ENCODE assay signal across 8 mouse cellular contexts in genomic region chr3:103789096-103789495, GRCm38 (mm10). TPM values are rescaled to one million over a fixed set of nuclear protein-coding genes. Genes with fewer than 3 reads are reported as not detected.
DNase-seq lines count a peak whose midpoint lies in the region; ATAC-seq lines count a peak whose summit lies in the region.

No protein-coding gene starts in this region.

- WGBS in kidney, embryonic 15.5 days: 78% methylated on average over 7 of the region's 7 CpGs
- WGBS in hindbrain, embryonic 13.5 days: 87% methylated on average over 7 of the region's 7 CpGs
- WGBS in midbrain, embryonic 12.5 days: 86% methylated on average over 7 of the region's 7 CpGs

- no peak overlapping the region for H3K9ac ChIP-seq in kidney, embryonic 15.5 days
- peak overlapping the region; percentile 96; the same call in 1 of the 2 replicates for H3K9ac ChIP-seq in hindbrain, embryonic 13.5 days
- no peak overlapping the region for H3K9ac ChIP-seq in midbrain, embryonic 12.5 days (replicated peaks)

- no peak for DNase-seq in kidney, adult 11 months
- no peak for DNase-seq in Muller cell, postnatal 12 days (ENCODE audit: inconsistent ontology term)
- no peak for DNase-seq in frontal cortex, postnatal 36 days (ENCODE audit: low spot score in 2 of 2)
- DNase-seq in urinary bladder, postnatal 36 days (ENCODE audit: low spot score in 2 of 2): no peak

- H3K27me3 ChIP-seq in kidney, embryonic 15.5 days: peaks cover 8% of the 10 kb centered on the region; the same call in 1 of the 2 replicates
- H3K27me3 ChIP-seq in hindbrain, embryonic 13.5 days: peaks cover 4% of the 10 kb centered on the region; the same call in 1 of the 2 replicates
- no peaks in the 10 kb centered on the region for H3K27me3 ChIP-seq in midbrain, embryonic 12.5 days

- H3K9me3 ChIP-seq in kidney, embryonic 15.5 days (replicated peaks): no peaks in the 10 kb centered on the region
- H3K9me3 ChIP-seq in hindbrain, embryonic 13.5 days: no peaks in the 10 kb centered on the region
- no peaks in the 10 kb centered on the region for H3K9me3 ChIP-seq in midbrain, embryonic 12.5 days

- peak overlapping the region; percentile 75 for H3K4me2 ChIP-seq in kidney, embryonic 15.5 days
- peak overlapping the region; percentile 79 for H3K4me2 ChIP-seq in hindbrain, embryonic 13.5 days
- H3K4me2 ChIP-seq in midbrain, embryonic 12.5 days (replicated peaks): peak overlapping the region; percentile 88

- no peak overlapping the region for H3K27ac ChIP-seq in kidney, embryonic 15.5 days
- H3K27ac ChIP-seq in brown adipose tissue, adult 24 weeks (replicated peaks; ENCODE audit: low read depth, low read length): peak overlapping the region; percentile 88
- H3K27ac ChIP-seq in hindbrain, embryonic 13.5 days: no peak overlapping the region
- no peak overlapping the region for H3K27ac ChIP-seq in midbrain, embryonic 12.5 days (replicated peaks)

- H3K36me3 ChIP-seq in kidney, embryonic 15.5 days: no peaks in the 10 kb centered on the region
- no peaks in the 10 kb centered on the region for H3K36me3 ChIP-seq in hindbrain, embryonic 13.5 days
- H3K36me3 ChIP-seq in midbrain, embryonic 12.5 days: no peaks in the 10 kb centered on the region

- ATAC-seq in kidney, embryonic 15.5 days (replicated peaks; ENCODE audit: low FRiP score): no peak
- ATAC-seq in hindbrain, embryonic 13.5 days (ENCODE audit: low FRiP score): no peak
- no peak for ATAC-seq in midbrain, embryonic 12.5 days (ENCODE audit: low FRiP score, low read depth)

- H3K4me1 ChIP-seq in kidney, embryonic 15.5 days: peaks cover 36% of the 10 kb centered on the region
- H3K4me1 ChIP-seq in brown adipose tissue, adult 24 weeks (ENCODE audit: control insufficient read depth, insufficient read depth, insufficient read length, low read length): peaks cover 31% of the 10 kb centered on the region
- peaks cover 30% of the 10 kb centered on the region for H3K4me1 ChIP-seq in hindbrain, embryonic 13.5 days (replicated peaks)
- peaks cover 19% of the 10 kb centered on the region for H3K4me1 ChIP-seq in midbrain, embryonic 12.5 days

- peak overlapping the region; percentile 96 for H3K4me3 ChIP-seq in kidney, embryonic 15.5 days (replicated peaks)
- peak overlapping the region; percentile 41 for H3K4me3 ChIP-seq in brown adipose tissue, adult 24 weeks (ENCODE audit: insufficient read depth, low read depth, low read length)
- H3K4me3 ChIP-seq in hindbrain, embryonic 13.5 days: peak overlapping the region; percentile 90; the same call in 1 of the 2 replicates
- no peak overlapping the region for H3K4me3 ChIP-seq in midbrain, embryonic 12.5 days

RNA-seq across cellular contexts. Expression of gene Hipk1, which starts 2.3 kb away (rescaled TPM):
- 10.6 and 11.0 TPM in 2 replicates for polyA plus RNA-seq in kidney, embryonic 15.5 days (2015; fragmentation: Nextera tagmentation; extraction: Ambion mirVana)
- 48.2 and 54.0 TPM in 2 replicates for polyA plus RNA-seq in brown adipose tissue, adult 24 weeks (2012; ENCODE audit: insufficient read depth, insufficient read length, missing spikeins)
- polyA plus RNA-seq in hindbrain, embryonic 13.5 days (2015; fragmentation: Nextera tagmentation; extraction: Ambion mirVana): 11.8 and 13.3 TPM in 2 replicates
- 17.9 and 18.3 TPM in 2 replicates for polyA plus RNA-seq in midbrain, embryonic 12.5 days (2016; fragmentation: Nextera tagmentation; extraction: Ambion mirVana)

RNA-seq across cellular contexts. Expression of gene Dclre1b, which starts 20.1 kb away (rescaled TPM):
- 25.1 and 28.3 TPM in 2 replicates for polyA plus RNA-seq in kidney, embryonic 15.5 days (2015; fragmentation: Nextera tagmentation; extraction: Ambion mirVana)
- 6.9 and 8.4 TPM in 2 replicates for polyA plus RNA-seq in brown adipose tissue, adult 24 weeks (2012; ENCODE audit: insufficient read depth, insufficient read length, missing spikeins)
- polyA plus RNA-seq in hindbrain, embryonic 13.5 days (2015; fragmentation: Nextera tagmentation; extraction: Ambion mirVana): 22.2 and 23.4 TPM in 2 replicates
- polyA plus RNA-seq in midbrain, embryonic 12.5 days (2016; fragmentation: Nextera tagmentation; extraction: Ambion mirVana): 25.6 and 32.4 TPM in 2 replicates

RNA-seq across cellular contexts. Expression of gene Ap4b1, which starts 20.2 kb away (rescaled TPM):
- polyA plus RNA-seq in kidney, embryonic 15.5 days (2015; fragmentation: Nextera tagmentation; extraction: Ambion mirVana): 18.9 and 19.6 TPM in 2 replicates
- polyA plus RNA-seq in brown adipose tissue, adult 24 weeks (2012; ENCODE audit: insufficient read depth, insufficient read length, missing spikeins): 8.6 and 10.6 TPM in 2 replicates
- 22.9 and 25.1 TPM in 2 replicates for polyA plus RNA-seq in hindbrain, embryonic 13.5 days (2015; fragmentation: Nextera tagmentation; extraction: Ambion mirVana)
- polyA plus RNA-seq in midbrain, embryonic 12.5 days (2016; fragmentation: Nextera tagmentation; extraction: Ambion mirVana): 21.8 and 26.1 TPM in 2 replicates

RNA-seq across cellular contexts. Expression of gene Gm43064, which starts 20.3 kb away (rescaled TPM):
- polyA plus RNA-seq in kidney, embryonic 15.5 days (2015; fragmentation: Nextera tagmentation; extraction: Ambion mirVana): 0.27 and 0.30 TPM in 2 replicates
- polyA plus RNA-seq in brown adipose tissue, adult 24 weeks (2012; ENCODE audit: insufficient read depth, insufficient read length, missing spikeins): not detected in 2 replicates
- 0.53 TPM in 1 of 2 replicates, not detected in the other for polyA plus RNA-seq in hindbrain, embryonic 13.5 days (2015; fragmentation: Nextera tagmentation; extraction: Ambion mirVana)
- 0.17 TPM in 1 of 2 replicates, not detected in the other for polyA plus RNA-seq in midbrain, embryonic 12.5 days (2016; fragmentation: Nextera tagmentation; extraction: Ambion mirVana)

RNA-seq across cellular contexts. Expression of gene Bcl2l15, which starts 43.3 kb away (rescaled TPM):
- polyA plus RNA-seq in kidney, embryonic 15.5 days (2015; fragmentation: Nextera tagmentation; extraction: Ambion mirVana): 0.14 and 0.17 TPM in 2 replicates
- not detected in 2 replicates for polyA plus RNA-seq in brown adipose tissue, adult 24 weeks (2012; ENCODE audit: insufficient read depth, insufficient read length, missing spikeins)
- polyA plus RNA-seq in hindbrain, embryonic 13.5 days (2015; fragmentation: Nextera tagmentation; extraction: Ambion mirVana): 0.17 and 0.41 TPM in 2 replicates
- polyA plus RNA-seq in midbrain, embryonic 12.5 days (2016; fragmentation: Nextera tagmentation; extraction: Ambion mirVana): 0.38 and 0.42 TPM in 2 replicates
